Mouse (Mus musculus): ENCODE results near the gene Gramd1c. TPM values are rescaled to one million over a fixed set of nuclear protein-coding genes. Genes with fewer than 3 reads are reported as not detected.

Gramd1c gene
- polyA plus RNA-seq, 1 experiment: 0.06 TPM

GRCm38 (mm10) chr16:44018372-44018771, 44.8 kb downstream of the Gramd1c start:
- H3ac ChIP-seq (ENCODE audit: control insufficient read depth, insufficient read length, low read depth): no peak overlapping the region
- no peak overlapping the region for H3K4me3 ChIP-seq (ENCODE audit: insufficient read depth, poor library complexity, severe bottlenecking)
- H3K79me2 ChIP-seq (ENCODE audit: control insufficient read depth, insufficient read depth): no peaks in the 10 kb centered on the region
- H3K36me3 ChIP-seq (ENCODE audit: control insufficient read depth, insufficient read depth): no peaks in the 10 kb centered on the region
- TF ChIP-seq FOSL1 (IDR thresholded peaks at IDR 0.05; ENCODE audit: insufficient read depth, low read length, poor library complexity, severe bottlenecking): no peak
- TF ChIP-seq MYOD1 (IDR thresholded peaks at IDR 0.05; ENCODE audit: control insufficient read depth, insufficient read length, low read depth): no peak
- no peak for TF ChIP-seq MAX (IDR thresholded peaks at IDR 0.05)
- TF ChIP-seq CTCF (IDR thresholded peaks at IDR 0.05; ENCODE audit: control insufficient read depth, insufficient read depth, insufficient read length): no peak
- no peak for TF ChIP-seq MYOG (IDR thresholded peaks at IDR 0.05; ENCODE audit: control insufficient read depth, extremely low read depth, insufficient read length)
- no peak for TF ChIP-seq CEBPB (IDR thresholded peaks at IDR 0.05; ENCODE audit: low read depth)
- TF ChIP-seq USF1 (IDR thresholded peaks at IDR 0.05; ENCODE audit: low read depth): no peak
- H3K27me3 ChIP-seq (ENCODE audit: control insufficient read depth, insufficient read depth, insufficient read length): no peaks in the 10 kb centered on the region
- no peaks in the 10 kb centered on the region for H3K79me3 ChIP-seq (ENCODE audit: low read depth)

- Histone ChIP-seq H3K79me2 (ENCODE audit: control insufficient read depth, insufficient read depth) (no peaks in the 10 kb centered on the region), H3ac (ENCODE audit: control insufficient read depth, insufficient read length, low read depth) (no peak overlapping the region), H3K36me3 (ENCODE audit: control insufficient read depth, insufficient read depth) (no peaks in the 10 kb centered on the region), H3K4me3 (ENCODE audit: insufficient read depth, poor library complexity, severe bottlenecking) (no peak overlapping the region), H3K27me3 (ENCODE audit: control insufficient read depth, insufficient read depth, insufficient read length) (no peaks in the 10 kb centered on the region), H3K79me3 (ENCODE audit: low read depth) (no peaks in the 10 kb centered on the region)
- TF ChIP-seq FOSL1 (IDR thresholded peaks at IDR 0.05; ENCODE audit: insufficient read depth, low read length, poor library complexity, severe bottlenecking): no peak
- no peak for TF ChIP-seq USF1 (IDR thresholded peaks at IDR 0.05; ENCODE audit: low read depth)
- no peak for TF ChIP-seq MYOD1 (IDR thresholded peaks at IDR 0.05; ENCODE audit: control insufficient read depth, insufficient read length, low read depth)
- no peak for TF ChIP-seq CTCF (IDR thresholded peaks at IDR 0.05; ENCODE audit: control insufficient read depth, insufficient read depth, insufficient read length)
- no peak for TF ChIP-seq MYOG (IDR thresholded peaks at IDR 0.05; ENCODE audit: control insufficient read depth, extremely low read depth, insufficient read length)
- no peak for TF ChIP-seq CEBPB (IDR thresholded peaks at IDR 0.05; ENCODE audit: low read depth)
- no peak for TF ChIP-seq MAX (IDR thresholded peaks at IDR 0.05)
Measured at GRCm38 (mm10) chr16:44017707-44018106, 45.4 kb downstream of the Gramd1c start.

DNA sequence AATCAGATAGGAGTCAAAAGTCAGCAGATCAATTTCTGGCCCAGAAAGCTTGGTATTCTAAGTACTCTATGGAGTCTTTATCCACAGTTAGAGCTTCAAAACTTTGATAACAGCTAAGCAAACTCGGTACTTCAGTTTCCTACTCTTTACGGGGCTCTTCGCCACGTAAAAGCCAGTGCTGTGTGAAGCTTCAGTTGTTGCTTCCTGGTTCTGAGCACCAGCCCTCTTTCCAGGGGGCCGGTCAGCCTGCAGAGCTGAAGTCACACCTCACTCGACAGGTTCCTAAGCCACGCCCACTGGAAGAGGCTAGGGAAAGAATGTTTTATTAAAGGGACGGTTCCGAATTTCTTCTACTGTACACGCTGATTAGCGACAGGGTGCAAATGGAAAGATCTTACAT, 47.0 kb downstream of the Gramd1c start:
- no peak overlapping the region for H3ac ChIP-seq (ENCODE audit: control insufficient read depth, insufficient read length, low read depth)
- H3K36me3 ChIP-seq (ENCODE audit: control insufficient read depth, insufficient read depth): no peaks in the 10 kb centered on the region
- H3K79me3 ChIP-seq (ENCODE audit: low read depth): no peaks in the 10 kb centered on the region
- H3K27me3 ChIP-seq (ENCODE audit: control insufficient read depth, insufficient read depth, insufficient read length): no peaks in the 10 kb centered on the region
- H3K79me2 ChIP-seq (ENCODE audit: control insufficient read depth, insufficient read depth): no peaks in the 10 kb centered on the region
- H3K4me3 ChIP-seq (ENCODE audit: insufficient read depth, poor library complexity, severe bottlenecking): no peak overlapping the region
- no peak for TF ChIP-seq FOSL1 (IDR thresholded peaks at IDR 0.05; ENCODE audit: insufficient read depth, low read length, poor library complexity, severe bottlenecking)
- no peak for TF ChIP-seq MAX (IDR thresholded peaks at IDR 0.05)
- no peak for TF ChIP-seq CEBPB (IDR thresholded peaks at IDR 0.05; ENCODE audit: low read depth)
- TF ChIP-seq MYOG (IDR thresholded peaks at IDR 0.05; ENCODE audit: control insufficient read depth, extremely low read depth, insufficient read length): no peak
- no peak for TF ChIP-seq USF1 (IDR thresholded peaks at IDR 0.05; ENCODE audit: low read depth)
- TF ChIP-seq MYOD1 (IDR thresholded peaks at IDR 0.05; ENCODE audit: control insufficient read depth, insufficient read length, low read depth): no peak

- Histone ChIP-seq H3ac (ENCODE audit: control insufficient read depth, insufficient read length, low read depth) (no peak overlapping the region), H3K79me3 (ENCODE audit: low read depth) (no peaks in the 10 kb centered on the region), H3K4me3 (ENCODE audit: insufficient read depth, poor library complexity, severe bottlenecking) (no peak overlapping the region), H3K27me3 (ENCODE audit: control insufficient read depth, insufficient read depth, insufficient read length) (no peaks in the 10 kb centered on the region), H3K36me3 (ENCODE audit: control insufficient read depth, insufficient read depth) (no peaks in the 10 kb centered on the region), H3K79me2 (ENCODE audit: control insufficient read depth, insufficient read depth) (no peaks in the 10 kb centered on the region)
- no peak for TF ChIP-seq FOSL1 (IDR thresholded peaks at IDR 0.05; ENCODE audit: insufficient read depth, low read length, poor library complexity, severe bottlenecking)
Measured at GRCm38 (mm10) chr16:44015416-44016158, 47.6 kb downstream of the Gramd1c start.

DNA sequence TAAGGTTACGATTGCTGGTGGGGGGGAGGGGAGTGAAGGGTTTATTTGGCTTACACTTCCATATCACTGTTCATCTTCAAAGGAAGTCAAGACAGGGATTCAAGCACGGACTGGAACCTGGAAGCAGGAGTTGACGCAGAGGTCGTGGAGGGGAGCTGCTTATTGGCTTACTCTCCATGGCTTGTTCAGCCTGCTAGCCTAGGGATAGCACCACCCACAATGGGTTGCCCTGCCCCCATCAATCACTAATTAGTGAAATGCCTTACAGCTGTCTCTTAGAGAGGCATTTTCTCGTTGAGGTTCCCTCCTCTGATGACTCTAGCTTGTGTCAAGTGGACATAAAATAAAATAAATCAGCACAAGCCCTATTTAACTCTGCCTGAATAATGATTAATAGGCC, 52.1 kb downstream of the Gramd1c start:
- Histone ChIP-seq H3K79me2 (ENCODE audit: control insufficient read depth, insufficient read depth) (no peaks in the 10 kb centered on the region), H3K27me3 (ENCODE audit: control insufficient read depth, insufficient read depth, insufficient read length) (no peaks in the 10 kb centered on the region), H3K36me3 (ENCODE audit: control insufficient read depth, insufficient read depth) (no peaks in the 10 kb centered on the region), H3K79me3 (ENCODE audit: low read depth) (no peaks in the 10 kb centered on the region), H3ac (ENCODE audit: control insufficient read depth, insufficient read length, low read depth) (no peak overlapping the region), H3K4me3 (ENCODE audit: insufficient read depth, poor library complexity, severe bottlenecking) (no peak overlapping the region)
- TF ChIP-seq USF1 (IDR thresholded peaks at IDR 0.05; ENCODE audit: low read depth): no peak
- no peak for TF ChIP-seq CTCF (IDR thresholded peaks at IDR 0.05; ENCODE audit: control insufficient read depth, insufficient read depth, insufficient read length)
- TF ChIP-seq CEBPB (IDR thresholded peaks at IDR 0.05; ENCODE audit: low read depth): no peak
- TF ChIP-seq MAX (IDR thresholded peaks at IDR 0.05): no peak
- no peak for TF ChIP-seq FOSL1 (IDR thresholded peaks at IDR 0.05; ENCODE audit: insufficient read depth, low read length, poor library complexity, severe bottlenecking)
- TF ChIP-seq MYOG (IDR thresholded peaks at IDR 0.05; ENCODE audit: control insufficient read depth, extremely low read depth, insufficient read length): no peak
- no peak for TF ChIP-seq MYOD1 (IDR thresholded peaks at IDR 0.05; ENCODE audit: control insufficient read depth, insufficient read length, low read depth)

GRCm38 (mm10) chr16:44002086-44002485, 61.1 kb downstream of the Gramd1c start:
- no peaks in the 10 kb centered on the region for H3K79me2 ChIP-seq (ENCODE audit: control insufficient read depth, insufficient read depth)
- no peak overlapping the region for H3ac ChIP-seq (ENCODE audit: control insufficient read depth, insufficient read length, low read depth)
- H3K27me3 ChIP-seq (ENCODE audit: control insufficient read depth, insufficient read depth, insufficient read length): no peaks in the 10 kb centered on the region
- no peaks in the 10 kb centered on the region for H3K36me3 ChIP-seq (ENCODE audit: control insufficient read depth, insufficient read depth)
- no peak overlapping the region for H3K4me3 ChIP-seq (ENCODE audit: insufficient read depth, poor library complexity, severe bottlenecking)
- TF ChIP-seq MYOD1 (IDR thresholded peaks at IDR 0.05; ENCODE audit: control insufficient read depth, insufficient read length, low read depth) (no peak), USF1 (IDR thresholded peaks at IDR 0.05; ENCODE audit: low read depth) (peak; percentile 76), CEBPB (IDR thresholded peaks at IDR 0.05; ENCODE audit: low read depth) (no peak)
- no peaks in the 10 kb centered on the region for H3K79me3 ChIP-seq (ENCODE audit: low read depth)

Data from C2C12 (cell line).